Mouse (Mus musculus) lung, adult 2 months (tissue): ENCODE results near the gene Mfsd5.

Experiments used
- CTCF ChIP-seq: fragments of 200-500 bp; IDR thresholded peaks from 2 replicates; pipeline ENCODE4 v1.5.1; 2011; ENCODE audit warnings: mild to moderate bottlenecking, low read length, control low read depth; ENCODE audit not compliant: insufficient read depth
- POLR2A ChIP-seq: fragments of 200-500 bp; IDR thresholded peaks from 2 replicates; pipeline ENCODE4 v1.6.1; 2011; ENCODE audit warnings: low read depth, mild to moderate bottlenecking, control low read depth, low read length, borderline replicate concordance; ENCODE audit errors: extremely low read depth

DNA sequence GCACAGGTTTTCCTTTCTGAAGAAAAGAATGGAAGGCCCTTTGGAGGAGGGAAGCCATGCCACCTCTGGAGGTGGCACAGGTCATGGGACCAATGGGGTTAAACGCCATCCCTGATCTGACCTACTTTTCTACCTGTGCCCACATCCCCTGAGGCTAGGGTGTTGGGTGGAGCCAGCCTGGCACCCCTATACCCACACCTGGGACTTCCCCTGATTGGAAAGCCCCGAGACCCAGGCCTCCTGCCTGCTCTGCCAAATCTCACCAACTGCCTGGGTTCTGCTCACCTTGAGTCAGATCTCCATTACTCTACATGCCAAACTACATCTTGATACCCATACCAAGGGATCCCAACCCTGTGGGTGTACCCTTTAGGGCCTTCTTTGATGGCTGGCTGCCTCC is 16.2 kb upstream of the Mfsd5 start:
- no peak for TF ChIP-seq CTCF
- TF ChIP-seq POLR2A, result no peak
